Mouse (Mus musculus) E14TG2a.4 (cell line): ENCODE results near the gene Ptf1a.
A peak's percentile ranks its signal among the peaks of the same experiment; 100 is the strongest.

Experiments used
- H3K27me3 ChIP-seq: 2 replicates; pipeline ENCODE4 v1.6.1; 2014; ENCODE audit warnings: low read length, control low read depth; ENCODE audit not compliant: insufficient read depth
- H3K36me3 ChIP-seq: 2 replicates; pipeline ENCODE4 v1.6.1; 2014; ENCODE audit warnings: low read length, control low read depth; ENCODE audit not compliant: insufficient read depth
- H3K4me1 ChIP-seq: replicated peaks from 2 replicates; pipeline ENCODE4 v1.6.1; 2014; ENCODE audit warnings: low read depth, low read length, control low read depth
- H3K4me3 ChIP-seq: replicated peaks from 2 replicates; pipeline ENCODE4 v1.5.1; 2014; ENCODE audit warnings: mild to moderate bottlenecking, low read length
- H3K9me3 ChIP-seq: 2 replicates; pipeline ENCODE4 v1.6.1; 2014; ENCODE audit warnings: low read length, control low read depth
- CTCF ChIP-seq: conservative IDR thresholded peaks from 2 replicates; pipeline ENCODE4 v1.5.1; 2014; ENCODE audit warnings: low read length
- NANOG ChIP-seq: IDR thresholded peaks from 2 replicates; pipeline ENCODE4 v1.6.1; 2014; ENCODE audit warnings: borderline replicate concordance, low read length, mixed read lengths
- POU5F1 ChIP-seq: IDR thresholded peaks from 2 replicates; pipeline ENCODE4 v1.6.1; 2014; ENCODE audit warnings: low read length, borderline replicate concordance

Ptf1a gene

GRCm38 (mm10) chr2:19444931-19445831, at the start of gene Ptf1a:
Ptf1a (plus strand) TSS chr2:19445663.
- H3K4me3 ChIP-seq = peak within 1 kb of the TSS; percentile 78
- H3K36me3 ChIP-seq = no peaks in the 10 kb centered on the region
- peaks cover 92% of the 10 kb centered on the region for H3K27me3 ChIP-seq
- no peaks in the 10 kb centered on the region for H3K9me3 ChIP-seq
- peaks cover 26% of the 10 kb centered on the region for H3K4me1 ChIP-seq
- no peak for TF ChIP-seq NANOG
- no peak for TF ChIP-seq POU5F1
- no peak for TF ChIP-seq CTCF

DNA sequence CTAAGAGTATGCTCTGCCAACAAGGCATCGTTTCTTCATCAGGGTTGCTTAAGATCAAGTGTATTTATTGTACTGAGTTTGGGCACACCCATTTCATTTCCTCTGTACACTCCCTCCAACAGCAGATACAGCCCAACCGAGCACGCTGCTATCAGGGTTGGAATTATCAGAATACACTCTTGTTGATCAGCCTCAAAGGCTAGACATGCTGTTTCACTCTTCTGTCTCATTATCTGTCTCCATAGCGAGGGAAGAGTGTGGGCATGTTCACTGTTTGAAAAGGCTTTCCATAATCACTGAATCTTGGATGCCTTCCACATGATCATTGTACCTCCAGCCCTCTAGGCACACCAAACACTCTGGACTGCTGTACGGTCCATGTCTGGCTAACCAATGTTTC, 40.1 kb upstream of the Ptf1a start:
- Histone ChIP-seq H3K27me3 (no peaks in the 10 kb centered on the region), H3K36me3 (no peaks in the 10 kb centered on the region), H3K4me1 (no peaks in the 10 kb centered on the region), H3K4me3 (no peak overlapping the region), H3K9me3 (0 out of 2 replicates have a peak, but pooled peaks cover 7% of the 10 kb centered on the region)
- no peak for TF ChIP-seq CTCF
- TF ChIP-seq POU5F1 = no peak
- no peak for TF ChIP-seq NANOG

DNA sequence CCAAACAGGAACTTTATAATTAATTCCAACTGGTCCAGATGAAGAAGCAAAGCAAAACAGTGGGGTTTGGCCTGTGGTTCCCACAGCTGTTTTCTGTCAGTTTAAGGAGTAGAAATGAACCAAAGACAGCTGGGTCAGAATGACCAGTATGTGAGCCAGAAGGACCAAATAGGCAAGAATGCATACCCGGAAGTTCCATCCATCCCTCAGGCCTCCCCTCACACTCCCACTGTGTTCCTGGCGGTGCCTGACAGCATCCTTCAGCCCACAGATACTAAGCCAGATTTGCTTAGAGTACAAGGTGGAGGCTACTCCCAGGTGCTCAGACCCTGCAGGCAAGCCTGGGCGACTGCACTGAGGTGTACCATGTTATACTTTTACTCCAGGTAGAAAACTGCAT, 38.9 kb upstream of the Ptf1a start:
- H3K4me1 ChIP-seq = no peaks in the 10 kb centered on the region
- no peaks in the 10 kb centered on the region for H3K27me3 ChIP-seq
- TF ChIP-seq NANOG (no peak), POU5F1 (no peak), CTCF (no peak)
- H3K36me3 ChIP-seq = no peaks in the 10 kb centered on the region
- H3K9me3 ChIP-seq = peaks cover 12% of the 10 kb centered on the region
- no peak overlapping the region for H3K4me3 ChIP-seq

- Histone ChIP-seq H3K4me1 (peaks cover 4% of the 10 kb centered on the region), H3K27me3 (peaks cover 15% of the 10 kb centered on the region), H3K9me3 (peaks cover 21% of the 10 kb centered on the region), H3K4me3 (0 out of 2 replicates have a peak overlapping the region, but pooled peaks have one; percentile 21), H3K36me3 (no peaks in the 10 kb centered on the region)
- peak; percentile 96 for TF ChIP-seq CTCF
- TF ChIP-seq NANOG = no peak
- no peak for TF ChIP-seq POU5F1
Measured at GRCm38 (mm10) chr2:19414222-19414965, 31.1 kb upstream of the Ptf1a start.

DNA sequence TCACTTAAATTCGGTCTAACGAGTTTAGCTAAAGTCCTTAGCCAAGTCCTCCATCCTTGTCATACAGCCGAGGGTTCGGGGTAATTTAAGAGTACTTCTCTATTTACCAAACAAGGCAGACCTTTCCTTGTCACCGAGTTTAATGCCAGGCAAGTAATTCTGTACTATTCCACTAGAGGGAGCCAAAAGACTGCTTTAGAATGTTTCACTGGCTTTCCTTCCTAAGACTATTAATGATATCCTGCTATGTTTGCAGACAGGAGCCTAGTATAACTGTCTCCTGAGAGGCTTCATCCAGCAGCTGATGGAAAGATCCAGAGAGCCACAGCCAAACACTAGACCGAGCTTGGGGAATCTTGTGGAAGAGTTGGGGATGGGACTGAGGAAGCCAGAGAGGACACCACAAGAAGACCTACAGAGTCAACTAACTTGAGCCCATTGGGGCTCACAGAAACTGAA, 30.4 kb upstream of the Ptf1a start:
- TF ChIP-seq CTCF (peak; percentile 91), NANOG (no peak), POU5F1 (no peak)
- no peak overlapping the region for H3K4me3 ChIP-seq
- H3K9me3 ChIP-seq = peaks cover 24% of the 10 kb centered on the region
- peaks cover 4% of the 10 kb centered on the region for H3K4me1 ChIP-seq
- H3K27me3 ChIP-seq = peaks cover 15% of the 10 kb centered on the region
- no peaks in the 10 kb centered on the region for H3K36me3 ChIP-seq

DNA sequence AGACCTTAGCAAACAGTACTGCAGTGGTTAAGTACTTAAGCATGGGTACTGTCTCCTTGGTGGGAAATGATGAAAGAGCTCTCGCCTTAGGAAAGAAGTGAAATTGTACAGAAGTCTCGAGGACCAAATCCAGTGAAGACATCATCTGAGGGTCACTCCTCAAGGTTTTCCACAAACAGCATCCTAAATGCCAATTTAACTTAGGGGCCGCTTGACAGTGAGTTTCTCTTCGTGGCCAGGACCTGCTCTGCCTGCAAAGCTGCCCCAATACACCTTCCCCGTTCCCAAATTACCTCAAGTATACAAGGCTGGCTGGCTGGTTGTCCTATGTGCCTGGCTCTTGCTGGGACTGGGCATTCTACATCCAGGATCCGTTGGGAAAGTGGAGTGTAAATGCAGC, 29.4 kb upstream of the Ptf1a start:
- peaks cover 4% of the 10 kb centered on the region for H3K4me1 ChIP-seq
- TF ChIP-seq POU5F1 = no peak
- no peak overlapping the region for H3K4me3 ChIP-seq
- peaks cover 29% of the 10 kb centered on the region for H3K9me3 ChIP-seq
- no peaks in the 10 kb centered on the region for H3K36me3 ChIP-seq
- peaks cover 15% of the 10 kb centered on the region for H3K27me3 ChIP-seq

- H3K27me3 ChIP-seq = peaks cover 29% of the 10 kb centered on the region
- H3K36me3 ChIP-seq = no peaks in the 10 kb centered on the region
- H3K9me3 ChIP-seq = peaks cover 18% of the 10 kb centered on the region
- TF ChIP-seq NANOG (no peak), CTCF (no peak), POU5F1 (no peak)
- H3K4me1 ChIP-seq = peaks cover 4% of the 10 kb centered on the region; the same call in 1 of the 2 replicates
- H3K4me3 ChIP-seq = no peak overlapping the region
Measured at GRCm38 (mm10) chr2:19419686-19420345, 25.6 kb upstream of the Ptf1a start.

DNA sequence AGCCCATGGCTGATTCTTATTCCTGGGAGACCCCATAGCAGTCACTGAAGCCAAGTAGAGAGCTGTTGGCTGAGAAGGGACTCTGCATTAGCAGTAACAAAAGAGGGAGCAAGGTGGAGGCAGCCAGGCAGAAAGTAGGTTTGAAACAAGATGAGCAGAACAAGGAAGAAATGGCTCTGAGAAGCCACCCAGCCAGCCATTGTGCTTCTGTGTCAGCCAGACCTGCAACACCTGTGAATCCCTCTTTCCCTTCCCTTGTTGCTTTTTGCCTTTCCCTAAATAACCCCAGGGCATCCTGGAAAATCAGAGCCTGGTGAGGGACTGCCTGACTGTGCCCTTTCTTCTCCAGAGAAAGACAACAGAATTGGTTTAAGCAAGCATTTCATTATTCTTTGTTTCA, 23.2 kb upstream of the Ptf1a start:
- Histone ChIP-seq H3K27me3 (peaks cover 37% of the 10 kb centered on the region), H3K4me3 (no peak overlapping the region), H3K36me3 (no peaks in the 10 kb centered on the region), H3K4me1 (0 out of 2 replicates have a peak, but pooled peaks cover 2% of the 10 kb centered on the region), H3K9me3 (peaks cover 18% of the 10 kb centered on the region)
- no peak for TF ChIP-seq POU5F1
- no peak for TF ChIP-seq CTCF
- no peak for TF ChIP-seq NANOG
